Mouse (Mus musculus) MEL (cell line): ENCODE results near the gene Gng12. TPM values are rescaled to one million over a fixed set of nuclear protein-coding genes. Genes with fewer than 3 reads are reported as not detected.
A peak's percentile ranks its signal among the peaks of the same experiment; 100 is the strongest.
"Not testable (repeated sequence)": the region's sequence is repeated elsewhere in the genome, so short reads cannot be mapped to it uniquely, and the experiment has no call there.

Experiments
- DNase-seq: peaks from one replicate; pipeline ENCODE4 v3.0.0; 2011; ENCODE audit warnings: low read depth, low spot score
- H3K27ac ChIP-seq: 2 replicates; pipeline ENCODE4 v1.5.1; 2012; ENCODE audit warnings: low read depth, mild to moderate bottlenecking, control low read depth, low read length, moderate library complexity; ENCODE audit not compliant: control insufficient read depth
- H3K27me3 ChIP-seq, 2 experiments: fragments of 150-350 bp in 1 of 2; sonication (generic) in 1 of 2; 2 replicates each; pipeline ENCODE4 v1.6.1; 2012; ENCODE audit warnings: low read length in 2 of 2, mild to moderate bottlenecking in 2 of 2, improper control_type of control experiment in 1 of 2, moderate library complexity in 1 of 2; ENCODE audit not compliant: insufficient read depth in 2 of 2, control insufficient read depth in 1 of 2
- H3K36me3 ChIP-seq, 2 experiments: 2 replicates each; pipeline ENCODE4 v1.6.1; 2012 to 2014; ENCODE audit warnings: low read length in 2 of 2, improper control_type of control experiment in 1 of 2, inconsistent platforms in 1 of 2, mild to moderate bottlenecking in 1 of 2; ENCODE audit not compliant: insufficient read depth in 2 of 2, control insufficient read depth in 1 of 2
- H3K4me1 ChIP-seq, 2 experiments: fragments of 150-350 bp in 1 of 2; sonication (generic) in 1 of 2; 2 replicates each; pipeline ENCODE4 v1.6.1; 2012; ENCODE audit warnings: low read length in 2 of 2, improper control_type of control experiment in 1 of 2, mild to moderate bottlenecking in 1 of 2; ENCODE audit not compliant: insufficient read depth in 2 of 2, control insufficient read depth in 1 of 2
- H3K4me3 ChIP-seq, 2 experiments: fragments of 150-350 bp in 1 of 2; sonication (generic) in 1 of 2; 2 replicates each; pipeline ENCODE4 v1.5.1; 2012; ENCODE audit warnings: low read depth in 2 of 2, low read length in 2 of 2, mild to moderate bottlenecking in 2 of 2, moderate library complexity in 2 of 2, control low read depth in 1 of 2, improper control_type of control experiment in 1 of 2; ENCODE audit not compliant: control insufficient read depth in 1 of 2, insufficient read depth in 1 of 2
- H3K79me2 ChIP-seq: 2 replicates; pipeline ENCODE4 v1.6.1; 2012; ENCODE audit warnings: mild to moderate bottlenecking, low read length, moderate library complexity; ENCODE audit not compliant: control insufficient read depth, poor library complexity, insufficient read depth
- H3K9ac ChIP-seq: 2 replicates; pipeline ENCODE4 v1.6.1; 2012; ENCODE audit warnings: low read depth, mild to moderate bottlenecking, control low read depth, low read length, moderate library complexity; ENCODE audit not compliant: control insufficient read depth, poor library complexity, severe bottlenecking
- H3K9me3 ChIP-seq: fragments of 150-350 bp; sonication (generic); replicated peaks from 2 replicates; pipeline ENCODE4 v1.6.1; 2012; ENCODE audit warnings: mild to moderate bottlenecking, low read length, improper control_type of control experiment, moderate library complexity; ENCODE audit not compliant: insufficient read depth
- CHD2 ChIP-seq: IDR thresholded peaks from 2 replicates; pipeline ENCODE4 v1.6.1; 2011; ENCODE audit warnings: low read length, improper control_type of control experiment
- CTCF ChIP-seq, 3 experiments: IDR thresholded peaks in 2 of 3; conservative IDR thresholded peaks in 1 of 3; 2 replicates each; pipeline ENCODE4 v1.5.1; 2011 to 2012; ENCODE audit warnings: low read length in 3 of 3, low read depth in 2 of 3, mild to moderate bottlenecking in 2 of 3, improper control_type of control experiment in 1 of 3, inconsistent platforms in 1 of 3, mixed read lengths in 1 of 3, moderate library complexity in 1 of 3; ENCODE audit not compliant: control insufficient read depth in 1 of 3, insufficient read depth in 1 of 3, poor library complexity in 1 of 3, severe bottlenecking in 1 of 3
- ETS1 ChIP-seq: IDR thresholded peaks from 2 replicates; pipeline ENCODE4 v1.6.1; 2012; ENCODE audit warnings: low read depth, mild to moderate bottlenecking, inconsistent platforms, low read length, improper control_type of control experiment, moderate library complexity
- JUND ChIP-seq: IDR thresholded peaks from 2 replicates; pipeline ENCODE4 v1.6.1; 2011; ENCODE audit warnings: low read depth, mild to moderate bottlenecking, improper control_type of control experiment, low read length
- MYB ChIP-seq: IDR thresholded peaks from 2 replicates; pipeline ENCODE4 v1.6.1; 2011; ENCODE audit warnings: mild to moderate bottlenecking, low read depth, low read length, improper control_type of control experiment
- MYC ChIP-seq: IDR thresholded peaks from 2 replicates; pipeline ENCODE4 v1.6.1; 2011; ENCODE audit warnings: low read depth, mild to moderate bottlenecking, low read length, improper control_type of control experiment, moderate library complexity
- NELFE ChIP-seq: IDR thresholded peaks from 2 replicates; pipeline ENCODE4 v1.6.1; 2011; ENCODE audit warnings: low read depth, low read length, improper control_type of control experiment
- TAL1 ChIP-seq: IDR thresholded peaks from 2 replicates; pipeline ENCODE4 v1.6.1; 2012; ENCODE audit warnings: mild to moderate bottlenecking, inconsistent platforms, low read length, moderate library complexity, mixed read lengths
- USF1 ChIP-seq: IDR thresholded peaks from 2 replicates; pipeline ENCODE4 v1.6.1; 2014; ENCODE audit warnings: low read depth, mild to moderate bottlenecking, inconsistent platforms, low read length, improper control_type of control experiment, moderate library complexity
- ZKSCAN1 ChIP-seq: IDR thresholded peaks from 2 replicates; pipeline ENCODE4 v1.6.1; 2012; ENCODE audit warnings: low read depth, mild to moderate bottlenecking, inconsistent platforms, low read length, improper control_type of control experiment, moderate library complexity
- polyA plus RNA-seq, 2 experiments: library from polyadenylated mRNA; stranded (reverse) in 1 of 2; unstranded in 1 of 2; fragments of >175 nt in 1 of 2; fragments of >200 nt in 1 of 2; gene quantifications; 2 replicates each; pipeline versions ENCODE4 v1.2.1 to v1.2.4; 2012; ENCODE audit warnings: low replicate concordance in 2 of 2, low read depth in 1 of 2; ENCODE audit not compliant: insufficient read length in 2 of 2, insufficient read depth in 1 of 2, missing spikeins in 1 of 2
- total RNA-seq: library from RNA; depleted of rRNA; stranded (reverse); fragments of 300-350 nt; gene quantifications from 2 replicates; pipeline ENCODE4 v1.2.3, GENCODE M21; 2012

Gng12 gene
- total and polyA plus RNA-seq, 3 experiments, result 16.8 to 44.0 TPM; not detected in 1

DNA sequence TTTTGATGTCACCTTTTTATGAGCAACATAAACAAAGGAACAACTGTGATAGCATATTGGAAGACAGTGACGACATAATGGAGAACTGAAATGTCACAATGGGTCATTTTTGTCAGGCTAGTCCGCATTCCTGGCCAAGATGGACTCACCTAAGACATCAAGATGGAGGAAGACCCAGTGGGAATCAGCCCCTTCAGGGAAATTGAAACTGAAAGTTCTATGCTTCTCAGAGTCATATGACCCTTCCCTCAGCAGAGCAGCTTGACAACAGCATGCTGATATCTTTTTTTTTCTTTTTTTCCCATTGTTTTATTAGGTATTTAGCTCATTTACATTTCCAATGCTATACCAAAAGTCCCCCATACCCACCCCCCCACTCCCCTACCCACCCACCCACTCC lies 31.7 kb upstream of the Gng12 start:
- Histone ChIP-seq H3K4me3 (peak overlapping the region; percentile 12 to 59; a peak in 3 of 4 replicates), H3K27me3 (no peaks in the 10 kb centered on the region; a peak in 1 of 4 replicates), H3K9me3 (no peaks in the 10 kb centered on the region), H3K4me1 (no peaks in the 10 kb centered on the region), H3K36me3 (no peaks in the 10 kb centered on the region), H3K79me2 (no peaks in the 10 kb centered on the region), H3K9ac (no peak overlapping the region), H3K27ac (no peak overlapping the region)
- DNase-seq, result peak; percentile 9
- TF ChIP-seq USF1 (peak; percentile 53; the same call in 1 of the 2 replicates), CTCF (IDR thresholded peaks at IDR 0.05 in 2 of 3, conservative IDR thresholded peaks at IDR 0.05 in 1 of 3; ENCODE audit: control insufficient read depth in 1 of 3, insufficient read depth in 1 of 3, low read depth in 2 of 3, low read length in 3 of 3, poor library complexity in 1 of 3, severe bottlenecking in 1 of 3) (no peak)

- no peaks in the 10 kb centered on the region for H3K9me3 ChIP-seq
Measured at GRCm38 (mm10) chr6:66866295-66866694, 29.9 kb upstream of the Gng12 start.

GRCm38 (mm10) chr6:66877048-66877447 lies 19.1 kb upstream of the Gng12 start:
- H3K4me1 ChIP-seq, H3K4me3 ChIP-seq, H3K27ac ChIP-seq, H3K9me3 ChIP-seq, H3K79me2 ChIP-seq, DNase-seq, H3K36me3 ChIP-seq, H3K27me3 ChIP-seq, H3K9ac ChIP-seq: not testable (repeated sequence)

More at GRCm38 (mm10) chr6:66866295-66866694, 29.9 kb upstream of the Gng12 start:
- no peak overlapping the region for H3K9ac ChIP-seq
- no peak for TF ChIP-seq NELFE
- TF ChIP-seq ETS1, result no peak
- TF ChIP-seq MYC, result no peak
- no peak for TF ChIP-seq MYB
- no peak for TF ChIP-seq CHD2
- TF ChIP-seq TAL1, result no peak
- TF ChIP-seq JUND, result no peak
- TF ChIP-seq ZKSCAN1, result no peak
- TF ChIP-seq, all 39 proteins: peak for 0
- H3K79me2 ChIP-seq, result no peaks in the 10 kb centered on the region
- no peak overlapping the region for H3K4me3 ChIP-seq
- no peak for DNase-seq
- H3K27ac ChIP-seq, result no peak overlapping the region
- H3K36me3 ChIP-seq, result no peaks in the 10 kb centered on the region
- H3K27me3 ChIP-seq, result no peaks in the 10 kb centered on the region; a peak in 1 of 4 replicates
- no peaks in the 10 kb centered on the region for H3K4me1 ChIP-seq
